Mouse (Mus musculus) bone marrow, adult 2 months (tissue): ENCODE results near the gene Cpt1a.

Experiments used
- CTCF ChIP-seq: fragments of 200-500 bp; IDR thresholded peaks from 2 replicates; pipeline ENCODE4 v1.5.1; 2011; ENCODE audit warnings: low read length, control low read depth; ENCODE audit not compliant: control insufficient read depth, insufficient read depth
- POLR2A ChIP-seq: fragments of 200-500 bp; IDR thresholded peaks from 2 replicates; pipeline ENCODE4 v1.6.1; 2011; ENCODE audit warnings: low read depth, mild to moderate bottlenecking, control low read depth, low read length, borderline replicate concordance; ENCODE audit not compliant: control insufficient read depth

DNA sequence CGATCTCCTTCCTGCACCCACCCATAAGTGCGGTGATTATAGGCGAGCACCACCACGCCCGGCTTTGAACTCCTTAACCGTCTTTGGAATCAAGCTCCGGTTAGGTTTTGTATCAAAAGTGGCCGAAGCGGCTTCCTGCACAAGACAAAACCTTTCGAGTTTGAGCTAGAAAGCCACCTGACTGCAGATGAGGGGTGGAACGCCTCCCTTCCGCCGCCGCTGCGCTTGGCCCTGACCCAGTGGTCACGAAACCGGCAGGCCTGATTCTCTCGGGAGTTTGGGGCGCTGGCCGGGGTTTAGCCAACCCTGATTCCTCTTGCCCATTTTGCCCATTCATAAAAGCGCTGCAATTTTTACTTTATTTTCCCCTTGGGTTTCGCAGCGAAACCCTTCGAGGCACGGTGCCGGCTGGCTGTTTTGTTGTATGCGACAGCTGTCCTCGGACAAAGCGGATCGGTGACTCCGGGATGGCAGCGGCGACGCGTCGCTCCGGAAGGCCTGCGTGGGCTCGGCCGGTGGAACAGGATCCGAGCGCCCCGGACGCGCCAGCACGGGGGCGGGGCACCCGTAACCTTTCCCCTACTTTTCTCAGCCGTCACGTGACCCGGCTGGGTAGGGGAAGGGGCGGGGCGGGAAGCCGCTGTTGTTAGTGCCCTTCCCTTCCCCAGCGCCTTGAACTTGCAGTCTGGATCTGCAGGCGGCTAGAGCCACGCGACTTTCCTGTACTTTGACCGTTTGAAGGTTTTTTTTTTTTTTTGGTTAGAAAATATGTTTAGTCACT is 3.0 kb downstream of the Cpt1a start:
- TF ChIP-seq POLR2A, result peak; percentile 58; the same call in 1 of the 2 replicates
- no peak for TF ChIP-seq CTCF
